Mouse (Mus musculus) v-Abl transformed pro-B cells (cell line): ENCODE data around the gene Plac9a.
"Not testable (repeated sequence)": the region's sequence is repeated elsewhere in the genome, so short reads cannot be mapped to it uniquely, and the experiment has no call there.

Experiments
- in situ Hi-C, 2 experiments: fragments of 400-800 bp; cut with MboI; formaldehyde crosslinking; loops; one replicate each; pipeline ENCODE4 v1.15.1; 2025; ENCODE audit not compliant: unreplicated experiment in 2 of 2

The Plac9a gene

GRCm38 (mm10) chr14:25865251-25865650 lies 37.6 kb downstream of the Plac9a start:
- in situ Hi-C loops = no loop called here

- in situ Hi-C loops = no loop called here
These were observed 39.2 kb downstream of the Plac9a start for GRCm38 (mm10) chr14:25863721-25864120.

- in situ Hi-C loops = no loop called here
These were observed 40.9 kb downstream of the Plac9a start for GRCm38 (mm10) chr14:25861771-25862530.

- in situ Hi-C loops = no loop called here
These were observed 45.0 kb downstream of the Plac9a start for GRCm38 (mm10) chr14:25857940-25858339.

- in situ Hi-C loops = no loop called here
These were observed 45.7 kb downstream of the Plac9a start for GRCm38 (mm10) chr14:25857168-25857621.

- in situ Hi-C loops = no loop called here
These were observed 47.5 kb downstream of the Plac9a start for GRCm38 (mm10) chr14:25855241-25855885.

GRCm38 (mm10) chr14:25853717-25854452 lies 49.0 kb downstream of the Plac9a start:
- in situ Hi-C loops = no loop called here

- in situ Hi-C loops = no loop called here
These were observed 49.6 kb downstream of the Plac9a start for GRCm38 (mm10) chr14:25853295-25853694.

GRCm38 (mm10) chr14:25852121-25852561 lies 50.8 kb downstream of the Plac9a start:
- in situ Hi-C loops = no loop called here

GRCm38 (mm10) chr14:25851189-25851588 lies 51.7 kb downstream of the Plac9a start:
- in situ Hi-C loops = no loop called here

- in situ Hi-C loops = no loop called here
These were observed 52.5 kb downstream of the Plac9a start for GRCm38 (mm10) chr14:25850433-25850832.

GRCm38 (mm10) chr14:25848708-25849107 lies 54.2 kb downstream of the Plac9a start:
- in situ Hi-C loops = not testable (repeated sequence)

- in situ Hi-C loops = no loop called here
These were observed 54.7 kb downstream of the Plac9a start for GRCm38 (mm10) chr14:25848237-25848636.

- in situ Hi-C loops = no loop called here
These were observed 55.2 kb downstream of the Plac9a start for GRCm38 (mm10) chr14:25847660-25848059.

- in situ Hi-C loops = no loop called here
These were observed 56.4 kb downstream of the Plac9a start for GRCm38 (mm10) chr14:25846516-25846915.

- in situ Hi-C loops = no loop called here
These were observed 57.0 kb downstream of the Plac9a start for GRCm38 (mm10) chr14:25845832-25846383.

- in situ Hi-C loops = no loop called here
These were observed 58.5 kb downstream of the Plac9a start for GRCm38 (mm10) chr14:25844372-25844771.

GRCm38 (mm10) chr14:25842688-25843003 lies 60.3 kb downstream of the Plac9a start:
- in situ Hi-C loops = no loop called here

- in situ Hi-C loops = no loop called here
These were observed 60.8 kb downstream of the Plac9a start, which contains the start of gene Anxa11 for GRCm38 (mm10) chr14:25841991-25842687. TSS of gene Anxa11 (plus strand) at chr14:25842156.

- in situ Hi-C loops = no loop called here
These were observed 61.3 kb downstream of the Plac9a start for GRCm38 (mm10) chr14:25841579-25841978.
